Mouse (Mus musculus): ENCODE results near the gene Appl2. TPM values are rescaled to one million over a fixed set of nuclear protein-coding genes. Genes with fewer than 3 reads are reported as not detected.

Appl2 gene
- polyA plus RNA-seq, 1 experiment from 2014 or later, result 40.5 TPM

DNA sequence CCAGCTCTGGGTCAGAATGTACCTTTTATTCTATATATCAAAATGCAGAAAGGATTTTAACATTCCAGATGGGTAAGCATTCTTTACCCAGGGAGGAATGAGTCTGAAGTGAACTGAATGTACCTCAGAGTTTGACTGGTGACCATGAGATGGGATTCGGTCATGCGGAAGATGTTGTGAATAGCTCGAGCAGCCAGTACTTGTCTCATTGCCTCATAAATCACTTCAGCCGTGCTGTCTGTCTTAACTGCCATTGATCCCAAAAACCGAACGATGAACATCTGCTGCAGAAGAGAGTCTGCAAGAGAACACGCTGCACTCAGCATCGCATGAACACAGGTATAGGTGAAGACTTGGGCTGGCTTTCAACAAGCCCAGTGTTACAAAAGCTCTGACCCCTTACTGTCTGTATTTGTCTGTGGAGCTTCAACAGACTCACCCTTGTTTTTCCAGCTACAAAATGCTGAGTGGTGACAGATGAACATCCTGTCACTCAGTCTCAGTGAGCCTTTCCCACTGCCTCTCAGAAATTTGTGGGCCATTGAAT, 42.8 kb downstream of the Appl2 start:
- no peak for DNase-seq (ENCODE audit: low spot score)
- WGBS, result 83% methylated on average over 8 of the region's 8 CpGs
- no peak for ATAC-seq
- H3K27ac ChIP-seq (ENCODE audit: low read length), result no peak overlapping the region
- no peak overlapping the region for H3K4me2 ChIP-seq (replicated peaks; ENCODE audit: low read depth, low read length)
- no peak overlapping the region for H3K4me3 ChIP-seq (ENCODE audit: low read depth, low read length)
- no peak overlapping the region for H3K9ac ChIP-seq (replicated peaks; ENCODE audit: low read depth)
- no peaks in the 10 kb centered on the region for H3K27me3 ChIP-seq (replicated peaks; ENCODE audit: insufficient read depth, low read length)
- TF ChIP-seq EP300 (IDR thresholded peaks at IDR 0.05), result no peak
- no peak for TF ChIP-seq CTCF (IDR thresholded peaks at IDR 0.05)
- no peaks in the 10 kb centered on the region for H3K4me1 ChIP-seq (ENCODE audit: insufficient read depth, low read depth, low read length)
- H3K9me3 ChIP-seq (ENCODE audit: low read length), result no peaks in the 10 kb centered on the region
- peaks cover 19% of the 10 kb centered on the region; the same call in 1 of the 2 replicates for H3K36me3 ChIP-seq (ENCODE audit: insufficient read depth, low read length)

- Histone ChIP-seq H3K27ac (ENCODE audit: low read length) (no peak overlapping the region), H3K4me3 (ENCODE audit: low read depth, low read length) (no peak overlapping the region), H3K9me3 (ENCODE audit: low read length) (no peaks in the 10 kb centered on the region), H3K9ac (replicated peaks; ENCODE audit: low read depth) (no peak overlapping the region), H3K4me2 (replicated peaks; ENCODE audit: low read depth, low read length) (no peak overlapping the region), H3K4me1 (ENCODE audit: insufficient read depth, low read depth, low read length) (no peaks in the 10 kb centered on the region), H3K36me3 (ENCODE audit: insufficient read depth, low read length) (peaks cover 19% of the 10 kb centered on the region; the same call in 1 of the 2 replicates), H3K27me3 (replicated peaks; ENCODE audit: insufficient read depth, low read length) (no peaks in the 10 kb centered on the region)
- WGBS, result 85% methylated on average over 10 of the region's 10 CpGs
- no peak for TF ChIP-seq EP300 (IDR thresholded peaks at IDR 0.05)
- no peak for TF ChIP-seq CTCF (IDR thresholded peaks at IDR 0.05)
- ATAC-seq (no peak), DNase-seq (ENCODE audit: low spot score) (no peak)
Measured at GRCm38 (mm10) chr10:83603956-83604564, 44.5 kb downstream of the Appl2 start.

DNA sequence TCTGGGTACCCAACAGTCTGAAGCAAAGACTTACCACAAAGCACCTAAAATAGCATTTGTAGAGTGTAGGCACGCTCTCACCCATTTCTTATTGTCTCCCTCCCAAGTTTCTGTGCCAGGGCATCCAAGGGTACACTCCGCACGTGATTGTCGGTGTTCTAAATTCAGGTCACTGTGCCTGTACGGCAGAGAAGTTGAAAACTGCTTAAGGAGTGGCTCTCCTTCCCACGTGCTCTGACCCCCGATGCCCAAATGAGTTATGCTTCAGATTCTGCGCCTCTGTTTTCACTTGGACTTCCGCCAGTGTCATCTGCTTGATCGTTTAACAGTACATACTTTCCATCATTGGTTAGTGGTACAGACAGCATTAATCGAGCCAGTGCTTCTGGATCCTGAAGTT, 47.9 kb downstream of the Appl2 start:
- DNase-seq (ENCODE audit: low spot score) (no peak), ATAC-seq (no peak)
- Histone ChIP-seq H3K4me3 (ENCODE audit: low read depth, low read length) (no peak overlapping the region), H3K9me3 (ENCODE audit: low read length) (no peaks in the 10 kb centered on the region), H3K9ac (replicated peaks; ENCODE audit: low read depth) (no peak overlapping the region), H3K4me2 (replicated peaks; ENCODE audit: low read depth, low read length) (no peak overlapping the region), H3K36me3 (ENCODE audit: insufficient read depth, low read length) (peaks cover 19% of the 10 kb centered on the region; the same call in 1 of the 2 replicates), H3K27ac (ENCODE audit: low read length) (no peak overlapping the region), H3K4me1 (ENCODE audit: insufficient read depth, low read depth, low read length) (no peaks in the 10 kb centered on the region), H3K27me3 (replicated peaks; ENCODE audit: insufficient read depth, low read length) (no peaks in the 10 kb centered on the region)
- TF ChIP-seq CTCF (IDR thresholded peaks at IDR 0.05) (no peak), EP300 (IDR thresholded peaks at IDR 0.05) (no peak)
- WGBS, result 77% methylated on average over 11 of the region's 11 CpGs

DNA sequence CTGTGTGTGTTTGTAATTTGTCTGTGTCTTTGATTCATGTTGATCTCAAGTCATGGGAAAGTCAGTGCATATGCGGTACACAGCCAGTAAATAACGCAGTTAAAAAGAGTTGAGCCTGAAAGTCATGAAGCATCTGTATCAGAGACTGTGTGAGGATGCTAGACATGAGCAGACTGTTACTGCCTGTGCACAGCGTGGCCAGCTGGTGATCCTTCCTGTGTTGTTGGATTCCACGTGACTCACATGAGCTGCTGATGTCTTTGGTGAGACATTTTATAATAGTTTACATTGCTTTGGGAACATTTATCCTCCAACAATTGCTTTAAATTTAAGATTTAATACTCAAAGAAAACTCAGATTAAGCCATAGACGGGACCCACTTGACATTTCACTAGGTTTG, 54.0 kb downstream of the Appl2 start:
- Histone ChIP-seq H3K4me2 (replicated peaks; ENCODE audit: low read depth, low read length) (no peak overlapping the region), H3K27me3 (replicated peaks; ENCODE audit: insufficient read depth, low read length) (no peaks in the 10 kb centered on the region), H3K4me3 (ENCODE audit: low read depth, low read length) (no peak overlapping the region), H3K9me3 (ENCODE audit: low read length) (no peaks in the 10 kb centered on the region), H3K4me1 (ENCODE audit: insufficient read depth, low read depth, low read length) (no peaks in the 10 kb centered on the region), H3K36me3 (ENCODE audit: insufficient read depth, low read length) (peaks cover 51% of the 10 kb centered on the region), H3K27ac (ENCODE audit: low read length) (no peak overlapping the region), H3K9ac (replicated peaks; ENCODE audit: low read depth) (no peak overlapping the region)
- no peak for TF ChIP-seq EP300 (IDR thresholded peaks at IDR 0.05)
- 87% methylated on average over 5 of the region's 5 CpGs for WGBS
- DNase-seq (ENCODE audit: low spot score), result no peak
- ATAC-seq, result no peak

GRCm38 (mm10) chr10:83592616-83593015, 55.9 kb downstream of the Appl2 start:
- Histone ChIP-seq H3K9me3 (ENCODE audit: low read length) (no peaks in the 10 kb centered on the region), H3K4me2 (replicated peaks; ENCODE audit: low read depth, low read length) (no peak overlapping the region), H3K9ac (replicated peaks; ENCODE audit: low read depth) (no peak overlapping the region), H3K27me3 (replicated peaks; ENCODE audit: insufficient read depth, low read length) (no peaks in the 10 kb centered on the region), H3K4me3 (ENCODE audit: low read depth, low read length) (no peak overlapping the region), H3K36me3 (ENCODE audit: insufficient read depth, low read length) (peaks cover 58% of the 10 kb centered on the region), H3K4me1 (ENCODE audit: insufficient read depth, low read depth, low read length) (no peaks in the 10 kb centered on the region), H3K27ac (ENCODE audit: low read length) (no peak overlapping the region)
- WGBS, result 90% methylated on average over 7 of the region's 7 CpGs
- no peak for TF ChIP-seq EP300 (IDR thresholded peaks at IDR 0.05)
- no peak for TF ChIP-seq CTCF (IDR thresholded peaks at IDR 0.05)
- DNase-seq (ENCODE audit: low spot score) (no peak), ATAC-seq (no peak)

GRCm38 (mm10) chr10:83590801-83591200, 57.7 kb downstream of the Appl2 start:
- Histone ChIP-seq H3K4me2 (replicated peaks; ENCODE audit: low read depth, low read length) (no peak overlapping the region), H3K36me3 (ENCODE audit: insufficient read depth, low read length) (peaks cover 65% of the 10 kb centered on the region), H3K27ac (ENCODE audit: low read length) (no peak overlapping the region), H3K9ac (replicated peaks; ENCODE audit: low read depth) (no peak overlapping the region), H3K9me3 (ENCODE audit: low read length) (no peaks in the 10 kb centered on the region), H3K4me3 (ENCODE audit: low read depth, low read length) (no peak overlapping the region), H3K4me1 (ENCODE audit: insufficient read depth, low read depth, low read length) (no peaks in the 10 kb centered on the region), H3K27me3 (replicated peaks; ENCODE audit: insufficient read depth, low read length) (no peaks in the 10 kb centered on the region)
- WGBS, result 86% methylated on average over 6 of the region's 6 CpGs
- TF ChIP-seq CTCF (IDR thresholded peaks at IDR 0.05), result no peak
- no peak for TF ChIP-seq EP300 (IDR thresholded peaks at IDR 0.05)
- no peak for ATAC-seq
- DNase-seq (ENCODE audit: low spot score), result no peak
